8 mouse cellular contexts compared by ENCODE assay signal in genomic region chr9:57076701-57077660, GRCm38 (mm10). TPM values are rescaled to one million over a fixed set of nuclear protein-coding genes. Genes with fewer than 3 reads are reported as not detected.
DNase-seq lines count a peak whose midpoint lies in the region; ATAC-seq and TF ChIP-seq lines count a peak whose summit lies in the region.

No protein-coding gene starts in this region.

- no peaks in the 10 kb centered on the region; the same call in 1 of the 2 replicates for H3K4me1 ChIP-seq in bone marrow, adult 2 months (ENCODE audit: control insufficient read depth, insufficient read depth, low read length)
- no peaks in the 10 kb centered on the region for H3K4me1 ChIP-seq in embryonic fibroblast, embryonic 13.5 days (ENCODE audit: control insufficient read depth, insufficient read depth, low read length)
- H3K4me1 ChIP-seq in heart, embryonic 10.5 days = peaks cover 24% of the 10 kb centered on the region; the same call in 1 of the 2 replicates
- H3K4me1 ChIP-seq in kidney, embryonic 16.5 days (ENCODE audit: insufficient read depth, low read length) = peaks cover 22% of the 10 kb centered on the region

- no peaks in the 10 kb centered on the region for H3K27me3 ChIP-seq in heart, embryonic 10.5 days (ENCODE audit: insufficient read depth, poor library complexity, severe bottlenecking)
- H3K27me3 ChIP-seq in kidney, embryonic 16.5 days (ENCODE audit: insufficient read depth, low read length) = no peaks in the 10 kb centered on the region

- no peaks in the 10 kb centered on the region for H3K9me3 ChIP-seq in heart, embryonic 10.5 days
- no peaks in the 10 kb centered on the region for H3K9me3 ChIP-seq in kidney, embryonic 16.5 days (ENCODE audit: low read length)

- H3K4me3 ChIP-seq in bone marrow, adult 2 months (replicated peaks; ENCODE audit: control insufficient read depth, low read depth, low read length) = peak overlapping the region; percentile 81
- H3K4me3 ChIP-seq in embryonic fibroblast, embryonic 13.5 days (ENCODE audit: insufficient read depth, low read length) = peak overlapping the region; percentile 89
- peak overlapping the region; percentile 94 for H3K4me3 ChIP-seq in heart, embryonic 10.5 days
- peak overlapping the region; percentile 75 for H3K4me3 ChIP-seq in kidney, embryonic 16.5 days (ENCODE audit: low read length)

- peak overlapping the region; percentile 77 for H3K9ac ChIP-seq in kidney, embryonic 16.5 days (replicated peaks; ENCODE audit: low read length)

- 0 out of 2 replicates have a peak, but pooled peaks have one; percentile 44 for TF ChIP-seq POLR2A in bone marrow, adult 2 months (IDR thresholded peaks at IDR 0.05; ENCODE audit: borderline replicate concordance, control insufficient read depth, low read depth, low read length)
- TF ChIP-seq POLR2A in embryonic fibroblast, embryonic 13.5 days (IDR thresholded peaks at IDR 0.05; ENCODE audit: low read depth, low read length) = peak; percentile 57

- 2% methylated on average over 72 of the region's 72 CpGs for WGBS in bone marrow, adult 2 months
- under 1% methylated on average over 72 of the region's 72 CpGs for WGBS in heart, embryonic 10.5 days
- under 1% methylated on average over 59 of the region's 72 CpGs for WGBS in kidney, embryonic 16.5 days

- peak; percentile 90 for DNase-seq in 416B (ENCODE audit: low read depth)
- DNase-seq in heart, embryonic 10.5 days (ENCODE audit: low spot score) = peak; percentile 96
- peak; percentile 94 for DNase-seq in liver
- DNase-seq in monocyte, adult 2 months (ENCODE audit: low read depth in 1 of 2, low spot score in 2 of 2) = peak; percentile 58 to 82
- DNase-seq in spleen, postnatal 14 days (ENCODE audit: low spot score in 2 of 2) = peak; percentile 81

- ATAC-seq in kidney, embryonic 16.5 days (ENCODE audit: low FRiP score, low TSS enrichment) = peak; percentile 4

- peak overlapping the region; percentile 86 for H3K4me2 ChIP-seq in kidney, embryonic 16.5 days (replicated peaks; ENCODE audit: low read depth, low read length)

- peak overlapping the region; percentile 99 for H3K27ac ChIP-seq in bone marrow, adult 2 months (ENCODE audit: control insufficient read depth, insufficient read depth, low read depth, low read length, poor library complexity)
- H3K27ac ChIP-seq in embryonic fibroblast, embryonic 13.5 days (ENCODE audit: insufficient read depth, low read length) = peak overlapping the region; percentile 81
- peak overlapping the region; percentile 96 for H3K27ac ChIP-seq in heart, embryonic 10.5 days
- peak overlapping the region; percentile 98 for H3K27ac ChIP-seq in kidney, embryonic 16.5 days (ENCODE audit: low read length)

- no peaks in the 10 kb centered on the region for H3K36me3 ChIP-seq in heart, embryonic 10.5 days
- no peaks in the 10 kb centered on the region; the same call in 1 of the 2 replicates for H3K36me3 ChIP-seq in kidney, embryonic 16.5 days (ENCODE audit: insufficient read depth, low read length)

- no peak for TF ChIP-seq CTCF in bone marrow, adult 2 months (IDR thresholded peaks at IDR 0.05; ENCODE audit: control insufficient read depth, insufficient read depth, low read length)
- no peak for TF ChIP-seq CTCF in embryonic fibroblast, embryonic 13.5 days (IDR thresholded peaks at IDR 0.05; ENCODE audit: borderline replicate concordance, insufficient read depth, low read length)

RNA-seq across cellular contexts. Expression of gene Sin3a, which starts 5.1 kb away (rescaled TPM):
- polyA plus RNA-seq in bone marrow, adult 2 months (2011; ENCODE audit: insufficient read depth, insufficient read length, low replicate concordance, missing spikeins) = 14.5 and 29.2 TPM in 2 replicates
- 34.3 and 49.7 TPM in 2 replicates for polyA plus RNA-seq in embryonic fibroblast, embryonic 13.5 days (2011; ENCODE audit: insufficient read length, low read depth, missing spikeins)
- 36.2 and 38.1 TPM in 2 replicates for polyA plus RNA-seq in heart, embryonic 10.5 days (2016; fragmentation: Nextera tagmentation; extraction: Ambion mirVana)
- polyA plus RNA-seq in kidney, embryonic 16.5 days (2015; fragmentation: Nextera tagmentation; extraction: Ambion mirVana) = 36.7 and 42.3 TPM in 2 replicates

RNA-seq across cellular contexts. Expression of gene Man2c1, which starts 53.5 kb away (rescaled TPM):
- 59.3 and 101 TPM in 2 replicates for polyA plus RNA-seq in bone marrow, adult 2 months (2011; ENCODE audit: insufficient read depth, insufficient read length, low replicate concordance, missing spikeins)
- 81.2 and 86.1 TPM in 2 replicates for polyA plus RNA-seq in embryonic fibroblast, embryonic 13.5 days (2011; ENCODE audit: insufficient read length, low read depth, missing spikeins)
- polyA plus RNA-seq in heart, embryonic 10.5 days (2016; fragmentation: Nextera tagmentation; extraction: Ambion mirVana) = 73.7 and 78.3 TPM in 2 replicates
- 79.0 and 95.6 TPM in 2 replicates for polyA plus RNA-seq in kidney, embryonic 16.5 days (2015; fragmentation: Nextera tagmentation; extraction: Ambion mirVana)

Comparison
In these comparisons a context has a peak if more than half of its experiments do, and no peak if none do; other contexts are left out.
1. Peak in every context shown above with its lines: DNase-seq, ATAC-seq, H3K4me3 ChIP-seq and H3K27ac ChIP-seq.